Mouse (Mus musculus): ENCODE results near the gene Slco3a1. TPM values are rescaled to one million over a fixed set of nuclear protein-coding genes. Genes with fewer than 3 reads are reported as not detected.
A peak's percentile ranks its signal among the peaks of the same experiment; 100 is the strongest.

Gene Slco3a1
- polyA plus RNA-seq, 1 experiment from 2014 or later = 1.2 TPM

DNA sequence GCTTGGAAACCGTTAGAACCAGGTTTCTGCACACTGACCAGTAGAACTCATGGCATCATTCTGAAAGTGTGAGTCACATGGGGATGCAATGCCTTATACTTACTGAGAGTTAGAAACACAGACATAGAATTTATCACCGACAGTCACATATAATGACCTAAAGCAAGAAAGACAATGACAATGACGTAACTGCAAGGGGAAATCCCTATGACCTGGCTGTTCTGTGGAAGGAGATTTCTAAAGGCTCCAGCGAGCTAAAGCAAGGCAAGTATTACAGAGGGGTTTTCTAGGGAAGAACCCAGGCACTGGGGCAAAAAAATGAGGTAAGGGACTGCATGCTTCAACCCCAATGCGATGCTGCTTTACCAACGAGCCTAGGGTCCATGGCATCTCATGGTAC lies 26.9 kb downstream of the Slco3a1 start:
- no peak overlapping the region for H3K4me3 ChIP-seq (replicated peaks)
- H3K27ac ChIP-seq = no peak overlapping the region
- ATAC-seq (ENCODE audit: low read depth) (no peak), DNase-seq (no peak)
- WGBS (ENCODE audit: insufficient replicate concordance) = 62% methylated on average over 6 of the region's 6 CpGs
- no peaks in the 10 kb centered on the region for H3K27me3 ChIP-seq
- no peak overlapping the region for H3K9ac ChIP-seq
- H3K4me1 ChIP-seq (replicated peaks) = peaks cover 9% of the 10 kb centered on the region
- no peaks in the 10 kb centered on the region for H3K9me3 ChIP-seq (replicated peaks)
- no peak overlapping the region for H3K4me2 ChIP-seq
- no peaks in the 10 kb centered on the region for H3K36me3 ChIP-seq

GRCm38 (mm10) chr7:74526030-74526429 lies 28.6 kb downstream of the Slco3a1 start:
- ATAC-seq (ENCODE audit: low read depth) = no peak
- no peaks in the 10 kb centered on the region for H3K9me3 ChIP-seq (replicated peaks)
- H3K27ac ChIP-seq = no peak overlapping the region
- H3K4me2 ChIP-seq = no peak overlapping the region
- no peak overlapping the region for H3K4me3 ChIP-seq (replicated peaks)
- WGBS (ENCODE audit: insufficient replicate concordance) = 33% methylated on average over 4 of the region's 4 CpGs
- no peaks in the 10 kb centered on the region for H3K36me3 ChIP-seq
- DNase-seq = no peak
- no peaks in the 10 kb centered on the region for H3K27me3 ChIP-seq
- no peak overlapping the region for H3K9ac ChIP-seq
- peaks cover 9% of the 10 kb centered on the region for H3K4me1 ChIP-seq (replicated peaks)

DNA sequence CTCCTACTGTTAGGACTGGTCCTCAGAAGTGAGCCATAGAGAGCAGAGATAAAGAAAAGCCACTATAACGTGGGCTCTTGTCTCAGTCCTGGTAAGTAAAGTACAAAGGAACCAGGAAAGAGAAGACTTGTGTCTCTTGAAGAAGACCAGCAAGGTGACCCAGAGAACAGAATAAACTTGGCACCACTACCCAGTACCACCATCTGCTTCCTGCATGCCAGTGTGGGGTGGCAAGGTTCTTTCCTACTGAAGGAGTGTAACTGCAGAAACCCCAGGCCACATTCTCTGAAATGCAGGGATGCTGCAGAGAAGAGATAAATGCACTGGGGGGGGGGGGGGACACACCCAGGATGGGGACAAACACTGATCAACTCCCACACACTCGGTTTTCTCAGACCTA lies 29.0 kb downstream of the Slco3a1 start:
- no peak overlapping the region for H3K9ac ChIP-seq
- ATAC-seq (ENCODE audit: low read depth) (no peak), DNase-seq (no peak)
- H3K4me2 ChIP-seq = no peak overlapping the region
- no peaks in the 10 kb centered on the region for H3K27me3 ChIP-seq
- no peaks in the 10 kb centered on the region for H3K9me3 ChIP-seq (replicated peaks)
- H3K27ac ChIP-seq = no peak overlapping the region
- no peak overlapping the region for H3K4me3 ChIP-seq (replicated peaks)
- no peaks in the 10 kb centered on the region for H3K36me3 ChIP-seq
- peaks cover 9% of the 10 kb centered on the region for H3K4me1 ChIP-seq (replicated peaks)
- WGBS (ENCODE audit: insufficient replicate concordance) = 18% methylated on average over 2 of the region's 2 CpGs

- DNase-seq (no peak), ATAC-seq (ENCODE audit: low read depth) (0 out of 2 replicates have a peak, but pooled peaks have one; percentile 15)
- Histone ChIP-seq H3K9me3 (replicated peaks) (no peaks in the 10 kb centered on the region), H3K4me1 (replicated peaks) (peaks cover 8% of the 10 kb centered on the region), H3K4me3 (replicated peaks) (no peak overlapping the region), H3K27ac (no peak overlapping the region), H3K9ac (no peak overlapping the region), H3K4me2 (no peak overlapping the region), H3K27me3 (no peaks in the 10 kb centered on the region), H3K36me3 (no peaks in the 10 kb centered on the region)
- 60% methylated on average over 8 of the region's 8 CpGs for WGBS (ENCODE audit: insufficient replicate concordance)
Measured at GRCm38 (mm10) chr7:74524188-74524971, 30.2 kb downstream of the Slco3a1 start.

DNA sequence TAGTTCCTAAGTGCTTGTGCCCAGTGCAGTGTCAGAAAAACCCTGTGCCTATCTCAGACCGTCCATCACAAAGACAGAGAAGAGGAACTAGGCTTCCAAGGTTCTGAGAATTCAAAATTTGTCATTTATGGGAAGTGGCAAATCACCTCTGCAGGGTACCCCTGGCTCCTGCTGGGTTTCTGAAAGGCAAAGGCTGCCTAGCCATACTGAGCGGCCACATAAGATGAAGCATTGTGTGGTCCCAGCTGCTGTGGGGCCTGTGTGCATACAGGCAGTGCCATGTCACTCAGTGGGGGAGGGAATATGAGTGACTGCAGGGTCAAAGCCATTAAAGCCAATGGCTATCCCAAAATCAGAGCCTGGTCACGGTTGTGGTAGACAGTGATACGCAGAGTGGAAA lies 31.5 kb downstream of the Slco3a1 start:
- ATAC-seq (ENCODE audit: low read depth) = no peak
- H3K4me1 ChIP-seq (replicated peaks) = no peaks in the 10 kb centered on the region
- H3K4me3 ChIP-seq (replicated peaks) = no peak overlapping the region
- no peaks in the 10 kb centered on the region for H3K27me3 ChIP-seq
- no peak overlapping the region for H3K27ac ChIP-seq
- WGBS (ENCODE audit: insufficient replicate concordance) = 51% methylated on average over 4 of the region's 4 CpGs
- H3K4me2 ChIP-seq = no peak overlapping the region
- no peaks in the 10 kb centered on the region for H3K9me3 ChIP-seq (replicated peaks)
- H3K9ac ChIP-seq = no peak overlapping the region
- no peaks in the 10 kb centered on the region for H3K36me3 ChIP-seq
- DNase-seq = no peak

GRCm38 (mm10) chr7:74522260-74522659 lies 32.3 kb downstream of the Slco3a1 start:
- no peaks in the 10 kb centered on the region for H3K27me3 ChIP-seq
- no peaks in the 10 kb centered on the region for H3K4me1 ChIP-seq (replicated peaks)
- no peak overlapping the region for H3K4me2 ChIP-seq
- ATAC-seq (ENCODE audit: low read depth) (no peak), DNase-seq (no peak)
- 47% methylated on average over 4 of the region's 4 CpGs for WGBS (ENCODE audit: insufficient replicate concordance)
- no peak overlapping the region for H3K4me3 ChIP-seq (replicated peaks)
- no peaks in the 10 kb centered on the region for H3K36me3 ChIP-seq
- no peaks in the 10 kb centered on the region for H3K9me3 ChIP-seq (replicated peaks)
- no peak overlapping the region for H3K9ac ChIP-seq
- H3K27ac ChIP-seq = no peak overlapping the region

- 62% methylated on average over 6 of the region's 6 CpGs for WGBS (ENCODE audit: insufficient replicate concordance)
- H3K4me1 ChIP-seq (replicated peaks) = no peaks in the 10 kb centered on the region
- ATAC-seq (ENCODE audit: low read depth) = no peak
Measured at GRCm38 (mm10) chr7:74519386-74519785, 35.2 kb downstream of the Slco3a1 start.

GRCm38 (mm10) chr7:74518776-74519175 lies 35.8 kb downstream of the Slco3a1 start:
- Histone ChIP-seq H3K9ac (no peak overlapping the region), H3K4me3 (replicated peaks) (no peak overlapping the region), H3K9me3 (replicated peaks) (no peaks in the 10 kb centered on the region), H3K27ac (no peak overlapping the region), H3K4me1 (replicated peaks) (no peaks in the 10 kb centered on the region), H3K4me2 (no peak overlapping the region), H3K36me3 (no peaks in the 10 kb centered on the region), H3K27me3 (no peaks in the 10 kb centered on the region)
- no peak for ATAC-seq (ENCODE audit: low read depth)
- no peak for DNase-seq
- WGBS (ENCODE audit: insufficient replicate concordance) = 76% methylated on average over 1 of the region's 1 CpGs

More at GRCm38 (mm10) chr7:74519386-74519785, 35.2 kb downstream of the Slco3a1 start:
- no peak overlapping the region for H3K9ac ChIP-seq
- no peaks in the 10 kb centered on the region for H3K27me3 ChIP-seq
- DNase-seq = no peak
- H3K9me3 ChIP-seq (replicated peaks) = no peaks in the 10 kb centered on the region
- no peak overlapping the region for H3K4me3 ChIP-seq (replicated peaks)
- no peak overlapping the region for H3K27ac ChIP-seq
- no peak overlapping the region for H3K4me2 ChIP-seq
- no peaks in the 10 kb centered on the region for H3K36me3 ChIP-seq

DNA sequence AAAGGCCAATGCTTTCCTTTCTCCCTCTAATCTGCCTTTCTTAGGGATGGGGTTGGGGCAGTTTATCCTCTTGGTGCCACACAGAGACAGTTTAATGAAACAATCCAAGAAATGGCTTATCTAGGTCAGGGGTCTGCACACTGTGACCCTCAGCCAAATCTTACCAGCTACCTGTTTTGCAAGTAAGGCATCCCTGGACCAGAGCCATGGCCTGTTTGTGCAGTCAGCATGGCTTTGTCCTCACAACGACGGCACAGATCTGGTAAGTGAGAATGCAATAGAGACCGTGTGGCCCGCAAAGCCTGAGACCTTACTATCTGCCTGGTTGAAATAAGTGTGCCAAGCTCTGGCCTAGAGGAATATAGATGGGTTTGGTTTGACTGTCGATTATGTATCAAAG lies 36.3 kb downstream of the Slco3a1 start:
- Histone ChIP-seq H3K36me3 (no peaks in the 10 kb centered on the region), H3K4me2 (no peak overlapping the region), H3K27ac (no peak overlapping the region), H3K9ac (no peak overlapping the region), H3K27me3 (no peaks in the 10 kb centered on the region), H3K4me3 (replicated peaks) (no peak overlapping the region), H3K9me3 (replicated peaks) (no peaks in the 10 kb centered on the region), H3K4me1 (replicated peaks) (no peaks in the 10 kb centered on the region)
- 74% methylated on average over 5 of the region's 5 CpGs for WGBS (ENCODE audit: insufficient replicate concordance)
- DNase-seq (no peak), ATAC-seq (ENCODE audit: low read depth) (no peak)

GRCm38 (mm10) chr7:74510676-74511075 lies 43.9 kb downstream of the Slco3a1 start:
- H3K27me3 ChIP-seq = no peaks in the 10 kb centered on the region
- no peak overlapping the region for H3K4me2 ChIP-seq
- DNase-seq (no peak), ATAC-seq (ENCODE audit: low read depth) (no peak)
- no peak overlapping the region for H3K27ac ChIP-seq
- H3K4me3 ChIP-seq (replicated peaks) = no peak overlapping the region
- 56% methylated on average over 1 of the region's 1 CpGs for WGBS (ENCODE audit: insufficient replicate concordance)
- H3K9me3 ChIP-seq (replicated peaks) = no peaks in the 10 kb centered on the region
- H3K36me3 ChIP-seq = no peaks in the 10 kb centered on the region
- no peak overlapping the region for H3K9ac ChIP-seq
- no peaks in the 10 kb centered on the region for H3K4me1 ChIP-seq (replicated peaks)

DNA sequence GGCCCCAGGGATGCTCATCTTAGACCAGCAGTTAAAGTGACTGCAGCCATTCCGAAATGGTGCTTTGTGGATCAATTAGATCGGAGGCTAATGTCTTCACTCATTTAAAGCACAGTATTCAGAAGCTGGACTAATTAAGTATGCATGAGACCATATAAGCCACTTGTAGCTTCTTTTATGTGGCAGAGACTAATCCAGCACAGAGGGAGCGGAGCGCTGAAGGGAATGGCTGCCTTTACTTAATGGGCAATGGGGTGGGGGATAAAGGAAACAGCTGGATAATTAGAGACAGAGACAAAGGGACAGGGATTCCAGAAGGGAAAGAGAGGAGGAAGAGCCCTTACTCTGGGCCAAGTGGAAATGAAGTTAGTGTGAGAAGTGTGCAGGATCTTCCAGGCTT lies 46.4 kb downstream of the Slco3a1 start:
- H3K4me3 ChIP-seq (replicated peaks) = no peak overlapping the region
- WGBS (ENCODE audit: insufficient replicate concordance) = 73% methylated on average over 4 of the region's 4 CpGs
- no peak for DNase-seq
- no peak overlapping the region for H3K4me2 ChIP-seq
- H3K36me3 ChIP-seq = no peaks in the 10 kb centered on the region
- ATAC-seq (ENCODE audit: low read depth) = no peak
- H3K9me3 ChIP-seq (replicated peaks) = no peaks in the 10 kb centered on the region
- H3K4me1 ChIP-seq (replicated peaks) = no peaks in the 10 kb centered on the region
- H3K27me3 ChIP-seq = no peaks in the 10 kb centered on the region
- H3K27ac ChIP-seq = no peak overlapping the region
- H3K9ac ChIP-seq = no peak overlapping the region

GRCm38 (mm10) chr7:74506856-74507255 lies 47.7 kb downstream of the Slco3a1 start:
- Histone ChIP-seq H3K4me3 (replicated peaks) (no peak overlapping the region), H3K9me3 (replicated peaks) (no peaks in the 10 kb centered on the region), H3K36me3 (no peaks in the 10 kb centered on the region), H3K27ac (no peak overlapping the region), H3K9ac (no peak overlapping the region), H3K4me1 (replicated peaks) (no peaks in the 10 kb centered on the region), H3K27me3 (no peaks in the 10 kb centered on the region), H3K4me2 (no peak overlapping the region)
- 70% methylated on average over 5 of the region's 5 CpGs for WGBS (ENCODE audit: insufficient replicate concordance)
- DNase-seq (no peak), ATAC-seq (ENCODE audit: low read depth) (no peak)

Data from liver, embryonic 13.5 days (tissue).